Mouse (Mus musculus): Measurements from ENCODE around the gene Slc35a5. TPM values are rescaled to one million over a fixed set of nuclear protein-coding genes. Genes with fewer than 3 reads are reported as not detected.

Slc35a5 gene
- polyA plus RNA-seq, 1 experiment from 2014 or later: 12.8 TPM

- DNase-seq (ENCODE audit: low spot score) (no peak), ATAC-seq (ENCODE audit: low FRiP score, low TSS enrichment) (no peak)
- H3K9me3 ChIP-seq (ENCODE audit: control insufficient read depth, low read length): no peaks in the 10 kb centered on the region
- no peaks in the 10 kb centered on the region for H3K4me1 ChIP-seq (replicated peaks; ENCODE audit: control insufficient read depth, insufficient read depth)
- peaks cover 14% of the 10 kb centered on the region for H3K36me3 ChIP-seq (ENCODE audit: control insufficient read depth, insufficient read depth, low read length)
- no peak overlapping the region for H3K27ac ChIP-seq (replicated peaks)
- H3K4me3 ChIP-seq (ENCODE audit: low read depth, low read length): no peak overlapping the region
- TF ChIP-seq EP300 (optimal IDR thresholded peaks at IDR 0.05) (no peak), CTCF (IDR thresholded peaks at IDR 0.05; ENCODE audit: low read depth) (no peak)
- H3K27me3 ChIP-seq (ENCODE audit: control insufficient read depth, insufficient read depth, low read length): no peaks in the 10 kb centered on the region
- WGBS: 89% methylated on average over 10 of the region's 10 CpGs
- no peak overlapping the region for H3K4me2 ChIP-seq (replicated peaks; ENCODE audit: low read depth)
- H3K9ac ChIP-seq (ENCODE audit: low read length): no peak overlapping the region
Measured at GRCm38 (mm10) chr16:45148488-45149082, 9.9 kb downstream of the Slc35a5 start.

- H3K27me3 ChIP-seq (ENCODE audit: control insufficient read depth, insufficient read depth, low read length): no peaks in the 10 kb centered on the region
- no peak overlapping the region for H3K4me2 ChIP-seq (replicated peaks; ENCODE audit: low read depth)
- no peak for ATAC-seq (ENCODE audit: low FRiP score, low TSS enrichment)
- no peak overlapping the region for H3K27ac ChIP-seq (replicated peaks)
- peaks cover 19% of the 10 kb centered on the region for H3K36me3 ChIP-seq (ENCODE audit: control insufficient read depth, insufficient read depth, low read length)
- no peaks in the 10 kb centered on the region for H3K4me1 ChIP-seq (replicated peaks; ENCODE audit: control insufficient read depth, insufficient read depth)
- H3K9me3 ChIP-seq (ENCODE audit: control insufficient read depth, low read length): no peaks in the 10 kb centered on the region
- H3K4me3 ChIP-seq (ENCODE audit: low read depth, low read length): no peak overlapping the region
- TF ChIP-seq CTCF (IDR thresholded peaks at IDR 0.05; ENCODE audit: low read depth): no peak
- TF ChIP-seq EP300 (optimal IDR thresholded peaks at IDR 0.05): no peak
- 58% methylated on average over 6 of the region's 6 CpGs for WGBS
- no peak overlapping the region for H3K9ac ChIP-seq (ENCODE audit: low read length)
- no peak for DNase-seq (ENCODE audit: low spot score)
Measured at GRCm38 (mm10) chr16:45145119-45145518, 13.4 kb downstream of the Slc35a5 start.

- DNase-seq (ENCODE audit: low spot score) (no peak), ATAC-seq (ENCODE audit: low FRiP score, low TSS enrichment) (no peak)
- no peak overlapping the region for H3K27ac ChIP-seq (replicated peaks)
- TF ChIP-seq EP300 (optimal IDR thresholded peaks at IDR 0.05) (no peak), CTCF (IDR thresholded peaks at IDR 0.05; ENCODE audit: low read depth) (peak; percentile 60)
- no peaks in the 10 kb centered on the region for H3K27me3 ChIP-seq (ENCODE audit: control insufficient read depth, insufficient read depth, low read length)
- no peak overlapping the region for H3K4me3 ChIP-seq (ENCODE audit: low read depth, low read length)
- no peak overlapping the region for H3K4me2 ChIP-seq (replicated peaks; ENCODE audit: low read depth)
- H3K36me3 ChIP-seq (ENCODE audit: control insufficient read depth, insufficient read depth, low read length): peaks cover 19% of the 10 kb centered on the region
- no peak overlapping the region for H3K9ac ChIP-seq (ENCODE audit: low read length)
- no peaks in the 10 kb centered on the region for H3K9me3 ChIP-seq (ENCODE audit: control insufficient read depth, low read length)
- WGBS: 84% methylated on average over 5 of the region's 5 CpGs
- no peaks in the 10 kb centered on the region for H3K4me1 ChIP-seq (replicated peaks; ENCODE audit: control insufficient read depth, insufficient read depth)
Measured at GRCm38 (mm10) chr16:45142565-45142964, 15.9 kb downstream of the Slc35a5 start.

- Histone ChIP-seq H3K9ac (ENCODE audit: low read length) (no peak overlapping the region), H3K27ac (replicated peaks) (no peak overlapping the region), H3K27me3 (ENCODE audit: control insufficient read depth, insufficient read depth, low read length) (no peaks in the 10 kb centered on the region), H3K4me2 (replicated peaks; ENCODE audit: low read depth) (no peak overlapping the region), H3K4me1 (replicated peaks; ENCODE audit: control insufficient read depth, insufficient read depth) (no peaks in the 10 kb centered on the region), H3K36me3 (ENCODE audit: control insufficient read depth, insufficient read depth, low read length) (peaks cover 18% of the 10 kb centered on the region), H3K4me3 (ENCODE audit: low read depth, low read length) (no peak overlapping the region), H3K9me3 (ENCODE audit: control insufficient read depth, low read length) (no peaks in the 10 kb centered on the region)
- DNase-seq (ENCODE audit: low spot score) (no peak), ATAC-seq (ENCODE audit: low FRiP score, low TSS enrichment) (no peak)
- 92% methylated on average over 5 of the region's 5 CpGs for WGBS
- TF ChIP-seq CTCF (IDR thresholded peaks at IDR 0.05; ENCODE audit: low read depth) (peak; percentile 51), EP300 (optimal IDR thresholded peaks at IDR 0.05) (no peak)
Measured at GRCm38 (mm10) chr16:45141711-45142110, 16.8 kb downstream of the Slc35a5 start.

- TF ChIP-seq EP300 (optimal IDR thresholded peaks at IDR 0.05) (no peak), CTCF (IDR thresholded peaks at IDR 0.05; ENCODE audit: low read depth) (no peak)
- H3K4me3 ChIP-seq (ENCODE audit: low read depth, low read length): no peak overlapping the region
- H3K27me3 ChIP-seq (ENCODE audit: control insufficient read depth, insufficient read depth, low read length): no peaks in the 10 kb centered on the region
- ATAC-seq (ENCODE audit: low FRiP score, low TSS enrichment): no peak
- H3K9ac ChIP-seq (ENCODE audit: low read length): no peak overlapping the region
- H3K27ac ChIP-seq (replicated peaks): no peak overlapping the region
- no peak overlapping the region for H3K4me2 ChIP-seq (replicated peaks; ENCODE audit: low read depth)
- no peaks in the 10 kb centered on the region for H3K4me1 ChIP-seq (replicated peaks; ENCODE audit: control insufficient read depth, insufficient read depth)
- WGBS: 87% methylated on average over 2 of the region's 2 CpGs
- H3K9me3 ChIP-seq (ENCODE audit: control insufficient read depth, low read length): no peaks in the 10 kb centered on the region
- H3K36me3 ChIP-seq (ENCODE audit: control insufficient read depth, insufficient read depth, low read length): no peaks in the 10 kb centered on the region
- DNase-seq (ENCODE audit: low spot score): no peak
Measured at GRCm38 (mm10) chr16:45127936-45128710, 30.4 kb downstream of the Slc35a5 start.

All from stomach, postnatal 0 days (tissue).